Mouse (Mus musculus) thymus, adult 2 months (tissue): ENCODE data around the gene Ddx5.

ENCODE experiments used
- CTCF ChIP-seq: fragments of 200-500 bp; IDR thresholded peaks from 2 replicates; pipeline ENCODE4 v1.5.1; 2012; ENCODE audit warnings: mild to moderate bottlenecking, control low read depth, low read length, moderate library complexity, borderline replicate concordance; ENCODE audit not compliant: control insufficient read depth, poor library complexity, insufficient read depth; ENCODE audit errors: extremely low read depth
- POLR2A ChIP-seq: fragments of 200-500 bp; IDR thresholded peaks from 2 replicates; pipeline ENCODE4 v1.6.1; 2012; ENCODE audit warnings: mild to moderate bottlenecking, low read length, control low read depth, moderate library complexity; ENCODE audit not compliant: control insufficient read depth, poor library complexity, insufficient read depth; ENCODE audit errors: extremely low read depth

DNA sequence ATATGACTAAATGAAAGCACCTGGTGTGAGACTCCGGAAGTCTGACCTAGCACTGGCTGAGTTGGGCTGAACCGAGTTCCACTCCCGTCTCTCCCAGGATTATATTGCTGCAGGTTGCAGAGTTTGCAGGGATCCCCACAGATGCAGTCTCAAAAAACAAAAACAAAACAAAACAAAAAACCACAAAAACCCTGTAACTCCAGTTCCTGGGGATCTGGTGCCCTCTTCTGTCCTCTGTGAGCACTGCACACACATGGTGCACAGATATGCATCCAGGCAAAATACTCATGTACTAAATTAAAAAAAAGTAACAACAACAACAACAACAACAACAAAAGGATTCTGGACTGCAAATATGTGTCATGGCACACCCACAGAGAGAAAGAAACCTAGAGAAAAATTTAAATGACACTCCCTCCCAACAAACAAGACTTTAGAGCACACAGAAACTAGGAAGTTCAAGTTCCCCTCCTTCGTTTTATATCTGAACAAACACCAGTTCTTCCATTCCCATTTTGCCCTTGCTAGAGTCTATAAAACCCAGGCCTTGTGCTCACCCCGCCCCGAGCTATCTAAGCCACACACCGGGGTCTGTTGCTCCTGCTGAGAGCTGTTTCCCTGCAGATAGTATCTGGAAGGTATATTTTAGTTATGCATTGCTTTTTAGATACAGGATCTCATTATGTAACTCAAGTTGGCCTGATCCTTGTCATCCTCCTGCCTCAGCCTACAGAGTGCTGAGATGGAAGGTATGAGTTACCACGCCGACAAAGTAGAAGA is 18.6 kb downstream of the Ddx5 start:
- TF ChIP-seq CTCF, result no peak
- no peak for TF ChIP-seq POLR2A
